Mouse (Mus musculus) limb, embryonic 14.5 days (tissue): Measurements from ENCODE around the gene Rab21. TPM values are rescaled to one million over a fixed set of nuclear protein-coding genes. Genes with fewer than 3 reads are reported as not detected.

Experiments
- ATAC-seq: fragments of 200-750 bp; cut with Nextera tagmentation; 2 replicates; pipeline ENCODE4 v1.8.0; 2017; ENCODE audit warnings: low read depth, moderate number of reproducible peaks, moderate TSS enrichment; ENCODE audit not compliant: low FRiP score
- DNase-seq: peaks from one replicate; pipeline ENCODE4 v3.0.0-alpha.2; 2015; ENCODE audit warnings: low spot score
- H3K27ac ChIP-seq: fragments of 300-500 bp; sonication (generic); replicated peaks from 2 replicates; pipeline ENCODE4 v1.5.1; 2014; ENCODE audit warnings: low read depth, mild to moderate bottlenecking, low read length, moderate library complexity, mixed read lengths
- H3K27me3 ChIP-seq: fragments of 300-500 bp; sonication (generic); 2 replicates; pipeline ENCODE4 v1.6.1; 2014; ENCODE audit warnings: low read length, mixed read lengths; ENCODE audit not compliant: control insufficient read depth, insufficient read depth
- H3K36me3 ChIP-seq: fragments of 300-500 bp; sonication (generic); 2 replicates; pipeline ENCODE4 v1.6.1; 2014; ENCODE audit warnings: mild to moderate bottlenecking, low read length, moderate library complexity, mixed read lengths; ENCODE audit not compliant: control insufficient read depth, insufficient read depth
- H3K4me1 ChIP-seq: fragments of 300-500 bp; sonication (generic); 2 replicates; pipeline ENCODE4 v1.6.1; 2014; ENCODE audit warnings: antibody characterized with exemption, low read length, mixed read lengths; ENCODE audit not compliant: control insufficient read depth, insufficient read depth
- H3K4me2 ChIP-seq: fragments of 300-500 bp; sonication (generic); replicated peaks from 2 replicates; pipeline ENCODE4 v1.6.1; 2014; ENCODE audit warnings: low read depth, mild to moderate bottlenecking, low read length, moderate library complexity; ENCODE audit not compliant: severe bottlenecking
- H3K4me3 ChIP-seq: fragments of 300-500 bp; sonication (generic); replicated peaks from 2 replicates; pipeline ENCODE4 v1.5.1; 2014; ENCODE audit warnings: low read length
- H3K9ac ChIP-seq: fragments of 300-500 bp; sonication (generic); 2 replicates; pipeline ENCODE4 v1.6.1; 2014; ENCODE audit warnings: mild to moderate bottlenecking, low read depth, low read length, moderate library complexity; ENCODE audit not compliant: severe bottlenecking
- H3K9me3 ChIP-seq: fragments of 300-500 bp; sonication (generic); 2 replicates; pipeline ENCODE4 v1.6.1; 2016; ENCODE audit warnings: low read length; ENCODE audit not compliant: control insufficient read depth
- POLR2A ChIP-seq: fragments of 200-500 bp; IDR thresholded peaks from 2 replicates; pipeline ENCODE4 v1.8.0; 2012; ENCODE audit warnings: inconsistent platforms, mild to moderate bottlenecking, moderate library complexity, borderline replicate concordance; ENCODE audit not compliant: insufficient read depth, insufficient read length; ENCODE audit errors: extremely low read depth
- WGBS: fragments of 180-500 bp; shearing (Covaris S2); extraction: QIAGEN DNeasy Blood & Tissue Kit; methylation state at CpG from one replicate; pipeline ENCODE4 v1.1.7; 2014; 5-methylcytosine and 5-hydroxymethylcytosine counted together
- polyA plus RNA-seq, 2 experiments: library from polyadenylated mRNA; depleted of rRNA in 1 of 2; stranded (reverse) in 1 of 2; unstranded in 1 of 2; fragments of >200 nt; fragmentation: Nextera tagmentation in 1 of 2; extraction: Ambion mirVana in 1 of 2; gene quantifications; 2 replicates each; pipeline versions ENCODE4 v1.2.1 to v1.2.3; 2012 to 2014

Rab21 gene
- polyA plus RNA-seq, 2 experiments, result 8.0 to 19.9 TPM

GRCm38 (mm10) chr10:115339820-115340328, 24.5 kb upstream of the Rab21 start:
- DNase-seq (no peak), ATAC-seq (no peak)
- Histone ChIP-seq H3K9me3 (no peaks in the 10 kb centered on the region), H3K9ac (no peak overlapping the region), H3K36me3 (peaks cover 22% of the 10 kb centered on the region), H3K4me2 (no peak overlapping the region), H3K4me3 (no peak overlapping the region), H3K27me3 (no peaks in the 10 kb centered on the region), H3K27ac (no peak overlapping the region), H3K4me1 (no peaks in the 10 kb centered on the region)
- no peak for TF ChIP-seq POLR2A
- WGBS, result 94% methylated on average over 7 of the region's 7 CpGs

- Histone ChIP-seq H3K27me3 (no peaks in the 10 kb centered on the region), H3K27ac (no peak overlapping the region), H3K4me3 (no peak overlapping the region), H3K9me3 (no peaks in the 10 kb centered on the region), H3K4me1 (no peaks in the 10 kb centered on the region), H3K36me3 (peaks cover 6% of the 10 kb centered on the region; the same call in 1 of the 2 replicates), H3K9ac (no peak overlapping the region), H3K4me2 (no peak overlapping the region)
- no peak for TF ChIP-seq POLR2A
- 81% methylated on average over 4 of the region's 4 CpGs for WGBS
- DNase-seq, result no peak
- ATAC-seq, result no peak
These were observed 21.5 kb upstream of the Rab21 start for GRCm38 (mm10) chr10:115336901-115337300.

DNA sequence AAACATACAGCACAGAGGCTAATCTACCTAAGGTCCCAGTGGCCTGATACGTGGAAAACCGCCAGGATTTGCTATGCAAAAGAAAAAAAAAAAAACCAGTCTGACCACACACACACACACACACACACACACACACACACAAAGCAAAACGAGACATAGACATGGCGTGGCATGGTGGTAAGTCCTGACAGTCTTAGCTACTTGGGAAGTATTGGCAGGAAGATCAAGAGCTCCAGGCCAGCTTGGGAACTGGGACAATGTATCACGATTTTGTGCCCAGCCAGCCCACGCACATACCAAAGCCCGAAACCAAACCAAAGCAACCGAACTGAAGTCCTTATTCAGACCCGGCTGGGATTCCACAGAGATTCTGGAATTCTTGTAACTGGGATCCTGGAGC, 18.1 kb upstream of the Rab21 start:
- 82% methylated on average over 9 of the region's 9 CpGs for WGBS
- no peak overlapping the region for H3K4me2 ChIP-seq
- H3K27ac ChIP-seq, result no peak overlapping the region
- no peaks in the 10 kb centered on the region for H3K4me1 ChIP-seq
- no peak for TF ChIP-seq POLR2A
- no peaks in the 10 kb centered on the region for H3K9me3 ChIP-seq
- no peaks in the 10 kb centered on the region; the same call in 1 of the 2 replicates for H3K36me3 ChIP-seq
- ATAC-seq (no peak), DNase-seq (no peak)
- no peak overlapping the region for H3K9ac ChIP-seq
- no peak overlapping the region for H3K4me3 ChIP-seq
- H3K27me3 ChIP-seq, result no peaks in the 10 kb centered on the region

- Histone ChIP-seq H3K4me2 (no peak overlapping the region), H3K4me3 (no peak overlapping the region), H3K9me3 (no peaks in the 10 kb centered on the region), H3K27me3 (no peaks in the 10 kb centered on the region), H3K36me3 (no peaks in the 10 kb centered on the region), H3K4me1 (no peaks in the 10 kb centered on the region), H3K27ac (no peak overlapping the region), H3K9ac (no peak overlapping the region)
- ATAC-seq, result no peak
- 76% methylated on average over 4 of the region's 4 CpGs for WGBS
- no peak for TF ChIP-seq POLR2A
- DNase-seq, result no peak
These were observed 17.6 kb upstream of the Rab21 start for GRCm38 (mm10) chr10:115332997-115333396.

DNA sequence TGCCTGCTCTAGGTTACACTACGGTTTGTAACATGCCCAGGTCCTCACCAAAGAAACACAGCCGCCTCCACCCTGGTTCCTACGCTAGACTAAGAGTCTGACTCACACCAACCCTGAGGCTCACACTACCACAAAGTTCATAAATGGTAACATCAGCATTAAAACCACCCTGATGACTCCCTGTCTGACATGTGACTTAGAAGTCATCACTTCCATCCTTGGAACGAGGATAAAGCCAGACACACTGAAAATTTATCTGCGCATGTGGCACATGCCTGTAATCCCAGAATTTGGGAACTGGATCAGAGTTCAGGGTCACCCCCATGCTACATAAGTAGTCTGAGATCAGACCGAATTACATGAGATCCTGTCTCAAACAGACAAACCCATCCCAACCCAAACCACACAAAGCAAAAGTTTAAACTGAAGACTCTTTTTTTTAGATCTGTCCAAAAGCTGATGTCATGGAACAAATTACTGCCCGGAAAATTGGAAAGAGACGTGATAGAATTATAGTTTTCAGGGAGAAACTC, 17.1 kb upstream of the Rab21 start:
- WGBS, result 79% methylated on average over 8 of the region's 8 CpGs
- Histone ChIP-seq H3K27ac (no peak overlapping the region), H3K4me3 (no peak overlapping the region), H3K9me3 (no peaks in the 10 kb centered on the region), H3K4me1 (no peaks in the 10 kb centered on the region), H3K9ac (no peak overlapping the region), H3K4me2 (no peak overlapping the region), H3K27me3 (no peaks in the 10 kb centered on the region), H3K36me3 (no peaks in the 10 kb centered on the region)
- no peak for ATAC-seq
- TF ChIP-seq POLR2A, result no peak
- no peak for DNase-seq
